Comparison of ENCODE assay signal across 8 mouse cellular contexts in genomic region chr4:45844355-45844754, GRCm38 (mm10). TPM values are rescaled to one million over a fixed set of nuclear protein-coding genes. Genes with fewer than 3 reads are reported as not detected.
DNase-seq lines count a peak whose midpoint lies in the region; ATAC-seq and TF ChIP-seq lines count a peak whose summit lies in the region.

No protein-coding gene starts in this region.

- no peaks in the 10 kb centered on the region for H3K9me3 ChIP-seq in limb, embryonic 10.5 days (replicated peaks)

- H3K36me3 ChIP-seq in limb, embryonic 10.5 days = no peaks in the 10 kb centered on the region

- no peak for ATAC-seq in inflammation-experienced regulatory T-cells, adult 6 months

- no peak for TF ChIP-seq POLR2A in lung, adult 2 months (IDR thresholded peaks at IDR 0.05; ENCODE audit: borderline replicate concordance, extremely low read depth, low read depth, low read length)
- no peak for TF ChIP-seq POLR2A in cortical plate, adult 2 months (IDR thresholded peaks at IDR 0.05; ENCODE audit: extremely low read depth, insufficient read depth, low read length)

- no peak overlapping the region for H3K27ac ChIP-seq in cortical plate, adult 2 months (ENCODE audit: insufficient read depth, low read length)
- H3K27ac ChIP-seq in limb, embryonic 10.5 days = no peak overlapping the region

- WGBS in lung, adult 2 months = 40% methylated on average over 14 of the region's 14 CpGs
- whole genome bisulfite sequencing in limb, embryonic 10.5 days = 48% methylated on average over 14 of the region's 14 CpGs

- TF ChIP-seq CTCF in lung, adult 2 months (IDR thresholded peaks at IDR 0.05; ENCODE audit: insufficient read depth, low read length) = peak; percentile 46; the same call in 1 of the 2 replicates
- TF ChIP-seq CTCF in cortical plate, adult 2 months (IDR thresholded peaks at IDR 0.05; ENCODE audit: extremely low read depth, insufficient read depth, low read length) = peak; percentile 73

- no peaks in the 10 kb centered on the region for H3K4me1 ChIP-seq in lung, adult 2 months (ENCODE audit: control insufficient read depth, insufficient read depth, low read length)
- H3K4me1 ChIP-seq in cortical plate, adult 2 months (ENCODE audit: control insufficient read depth, insufficient read depth, low read length) = no peaks in the 10 kb centered on the region
- peaks cover 26% of the 10 kb centered on the region for H3K4me1 ChIP-seq in limb, embryonic 10.5 days

- peaks cover 27% of the 10 kb centered on the region for H3K27me3 ChIP-seq in limb, embryonic 10.5 days (ENCODE audit: low read depth, poor library complexity, severe bottlenecking)

- peak; percentile 31 to 42 for DNase-seq in cerebellum, postnatal 36 days
- no peak for DNase-seq in cerebellum, adult 11 months
- peak; percentile 20 for DNase-seq in lung, adult 2 months
- no peak for DNase-seq in lung, adult 18-20 months
- DNase-seq in limb, embryonic 10.5 days (ENCODE audit: low spot score) = peak; percentile 70
- peak; percentile 80 for DNase-seq in retina, embryonic 14.5 days (ENCODE audit: low spot score)

- no peak overlapping the region for H3K4me3 ChIP-seq in lung, adult 2 months (replicated peaks; ENCODE audit: extremely low read depth, low read depth, low read length)
- no peak overlapping the region for H3K4me3 ChIP-seq in cortical plate, adult 2 months (ENCODE audit: insufficient read depth, low read length)
- no peak overlapping the region for H3K4me3 ChIP-seq in limb, embryonic 10.5 days

RNA-seq across cellular contexts. Expression of gene Stra6l, which starts 4.1 kb away (rescaled TPM):
- 0.66 and 1.2 TPM in 2 replicates for polyA plus RNA-seq in lung, adult 2 months (2012; rRNA removed)
- polyA plus RNA-seq in cortical plate, adult 2 months (2012; rRNA removed) = 0.02 TPM in 1 of 2 replicates, not detected in the other
- 0.83 and 1.7 TPM in 2 replicates for polyA plus RNA-seq in limb, embryonic 10.5 days (2016; fragmentation: Nextera tagmentation; extraction: Ambion mirVana)
- under 1 TPM in 2 of 3 experiments, not detected in 1; 0.11 to 0.38 TPM for polyA plus RNA-seq in inflammation-experienced regulatory T-cells, adult 6 months (2017; shearing (Covaris generic))

RNA-seq across cellular contexts. Expression of gene Igfbpl1, which starts 17.6 kb away (rescaled TPM):
- polyA plus RNA-seq in lung, adult 2 months (2012; rRNA removed) = 0.18 and 0.28 TPM in 2 replicates
- polyA plus RNA-seq in cortical plate, adult 2 months (2012; rRNA removed) = 1.2 and 1.5 TPM in 2 replicates
- polyA plus RNA-seq in limb, embryonic 10.5 days (2016; fragmentation: Nextera tagmentation; extraction: Ambion mirVana) = 0.28 and 0.48 TPM in 2 replicates
- polyA plus RNA-seq in inflammation-experienced regulatory T-cells, adult 6 months (2017; shearing (Covaris generic)) = not detected

RNA-seq across cellular contexts. Expression of gene Aldh1b1, which starts 45.5 kb away (rescaled TPM):
- polyA plus RNA-seq in lung, adult 2 months (2012; rRNA removed) = 3.1 and 3.9 TPM in 2 replicates
- polyA plus RNA-seq in cortical plate, adult 2 months (2012; rRNA removed) = 7.2 and 7.7 TPM in 2 replicates
- polyA plus RNA-seq in limb, embryonic 10.5 days (2016; fragmentation: Nextera tagmentation; extraction: Ambion mirVana) = 2.5 and 2.9 TPM in 2 replicates
- 1 to 10 TPM; 6.4 to 8.2 (median 6.5) TPM for polyA plus RNA-seq in inflammation-experienced regulatory T-cells, adult 6 months (2017; shearing (Covaris generic))

RNA-seq across cellular contexts. Expression of gene Ccdc180, which starts 45.7 kb away (rescaled TPM):
- polyA plus RNA-seq in lung, adult 2 months (2012; rRNA removed) = 1.4 and 2.4 TPM in 2 replicates
- polyA plus RNA-seq in cortical plate, adult 2 months (2012; rRNA removed) = 0.08 and 0.52 TPM in 2 replicates
- polyA plus RNA-seq in limb, embryonic 10.5 days (2016; fragmentation: Nextera tagmentation; extraction: Ambion mirVana) = not detected in 2 replicates
- under 1 TPM in 2 of 3 experiments, not detected in 1; 0.15 to 0.20 TPM for polyA plus RNA-seq in inflammation-experienced regulatory T-cells, adult 6 months (2017; shearing (Covaris generic))

Comparison
In these comparisons a context has a peak if more than half of its experiments do, and no peak if none do; other contexts are left out.
1. DNase-seq: peak in cerebellum, postnatal 36 days (2 of 2), lung, adult 2 months (single experiment), limb, embryonic 10.5 days (single experiment) and retina, embryonic 14.5 days (single experiment); none in cerebellum, adult 11 months (single experiment) and lung, adult 18-20 months (0 of 2).